Mouse (Mus musculus) bone marrow, adult 2 months (tissue): ENCODE results near the gene Nnmt.

Experiments
- CTCF ChIP-seq: fragments of 200-500 bp; IDR thresholded peaks from 2 replicates; pipeline ENCODE4 v1.5.1; 2011; ENCODE audit warnings: low read length, control low read depth; ENCODE audit not compliant: control insufficient read depth, insufficient read depth
- POLR2A ChIP-seq: fragments of 200-500 bp; IDR thresholded peaks from 2 replicates; pipeline ENCODE4 v1.6.1; 2011; ENCODE audit warnings: low read depth, mild to moderate bottlenecking, control low read depth, low read length, borderline replicate concordance; ENCODE audit not compliant: control insufficient read depth

DNA sequence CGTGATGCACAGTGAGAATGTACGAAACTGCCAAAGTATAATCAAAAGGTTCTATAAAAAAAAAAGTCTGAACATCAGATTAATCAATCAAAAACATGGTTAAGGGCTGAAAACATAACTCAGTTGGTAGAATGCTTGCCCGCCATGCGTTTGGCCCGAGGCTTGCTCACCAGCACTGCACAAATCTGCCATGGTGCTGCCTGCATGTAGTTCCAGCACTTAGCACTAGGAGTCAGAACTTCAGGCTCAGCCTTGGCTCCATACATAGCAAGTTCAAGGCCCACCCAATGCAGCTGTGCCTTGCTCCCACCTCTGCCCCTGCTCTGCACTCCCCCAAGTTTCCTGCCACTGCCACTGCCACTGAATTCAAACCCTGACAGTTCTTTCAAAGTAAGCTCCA lies 744 bp upstream of the Nnmt start:
- TF ChIP-seq CTCF (peak; percentile 19; the same call in 1 of the 2 replicates), POLR2A (no peak)
